Mouse (Mus musculus) stomach, embryonic 14.5 days (tissue): ENCODE data around the gene Pkd1l2. TPM values are rescaled to one million over a fixed set of nuclear protein-coding genes. Genes with fewer than 3 reads are reported as not detected.

ENCODE experiments used
- polyA plus RNA-seq: library from polyadenylated mRNA; unstranded; fragments of >200 nt; fragmentation: Nextera tagmentation; extraction: Ambion mirVana; gene quantifications from 2 replicates; pipeline ENCODE4 v1.2.1, GENCODE M21; 2014

The Pkd1l2 gene
- polyA plus RNA-seq, 1 experiment from 2014 or later: not detected

Other genes with a start within 250 kb of the Pkd1l2 start
- 73.4 and 86.0 TPM in 2 replicates for gene Cmc2, start 161.0 kb downstream of the Pkd1l2 start, polyA plus RNA-seq
- gene Cenpn, start 160.7 kb downstream of the Pkd1l2 start, polyA plus RNA-seq: 42.1 and 43.6 TPM in 2 replicates
- gene Atmin, start 139.1 kb downstream of the Pkd1l2 start, polyA plus RNA-seq: 10.9 and 12.2 TPM in 2 replicates
- gene 1700030J22Rik, start 103.5 kb downstream of the Pkd1l2 start, polyA plus RNA-seq: 1.5 and 2.0 TPM in 2 replicates
- gene Gcsh, start 88.9 kb downstream of the Pkd1l2 start, polyA plus RNA-seq: 143 and 152 TPM in 2 replicates
- 0.38 and 0.82 TPM in 2 replicates for gene Bco1, start 13.4 kb upstream of the Pkd1l2 start, polyA plus RNA-seq
- gene Gan, start 75.7 kb upstream of the Pkd1l2 start, polyA plus RNA-seq: 3.9 and 4.2 TPM in 2 replicates
- gene Cmip, start 174.6 kb upstream of the Pkd1l2 start, polyA plus RNA-seq: 18.6 and 21.6 TPM in 2 replicates